Comparison of ENCODE assay signal across 46 mouse cellular contexts in the genomic region with DNA sequence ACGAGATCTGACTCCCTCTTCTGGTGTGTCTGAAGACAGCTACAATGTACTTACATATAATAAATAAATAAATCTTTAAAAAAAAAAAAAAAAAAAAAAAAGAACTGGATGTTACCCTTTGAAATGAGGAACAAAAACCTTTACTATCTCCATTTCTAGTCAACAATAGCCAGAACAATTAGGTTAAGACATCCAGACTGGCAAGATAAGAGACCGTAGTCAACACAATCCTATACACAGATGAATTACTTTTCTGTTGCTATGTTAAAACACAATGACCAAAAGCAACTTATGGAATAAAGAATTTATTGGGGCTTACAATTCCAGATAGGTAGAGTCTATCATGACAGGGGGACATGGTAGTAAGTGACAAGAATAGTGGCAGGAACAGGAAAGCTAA. TPM values are rescaled to one million over a fixed set of nuclear protein-coding genes. Genes with fewer than 3 reads are reported as not detected.
"Had no signal": no experiment of that assay in that cellular context is flagged by ENCODE, and none has a peak within 500 bp of the region (broad histone marks: within the 10 kb centered on the region; RNA-seq: fewer than 3 reads in every experiment).

No protein-coding gene starts in this region.

- H3K9ac ChIP-seq: heart, embryonic 12.5 days; heart, embryonic 13.5 days; heart, embryonic 15.5 days; hindbrain, embryonic 12.5 days; hindbrain, embryonic 13.5 days; hindbrain, embryonic 14.5 days; hindbrain, embryonic 15.5 days; intestine, embryonic 15.5 days; kidney, embryonic 15.5 days had no signal

- H3K27me3 ChIP-seq: heart, embryonic 12.5 days; heart, embryonic 13.5 days; heart, embryonic 15.5 days; hindbrain, embryonic 12.5 days; hindbrain, embryonic 13.5 days; hindbrain, embryonic 15.5 days; intestine, embryonic 15.5 days; kidney, embryonic 15.5 days had no signal

- H3K27ac ChIP-seq: heart, embryonic 10.5 days; heart, embryonic 13.5 days; heart, embryonic 15.5 days; hindbrain, embryonic 10.5 days; hindbrain, embryonic 12.5 days; hindbrain, embryonic 13.5 days; hindbrain, embryonic 14.5 days; hindbrain, embryonic 15.5 days; hindbrain, postnatal 0 days; intestine, embryonic 15.5 days; kidney, embryonic 15.5 days; kidney, postnatal 0 days; layer of hippocampus, adult 2 months; left cerebral cortex, adult 2 months had no signal

- H3K4me1 ChIP-seq: heart, embryonic 10.5 days; heart, embryonic 12.5 days; heart, embryonic 13.5 days; heart, embryonic 15.5 days; hindbrain, embryonic 10.5 days; hindbrain, embryonic 12.5 days; hindbrain, embryonic 13.5 days; hindbrain, embryonic 15.5 days; intestine, embryonic 15.5 days; kidney, embryonic 15.5 days had no signal

- H3K4me3 ChIP-seq: heart, embryonic 10.5 days; heart, embryonic 12.5 days; heart, embryonic 13.5 days; heart, embryonic 15.5 days; hindbrain, embryonic 10.5 days; hindbrain, embryonic 12.5 days; hindbrain, embryonic 13.5 days; hindbrain, embryonic 15.5 days; intestine, embryonic 15.5 days; kidney, embryonic 15.5 days; layer of hippocampus, adult 2 months; left cerebral cortex, adult 2 months had no signal

- H3K9me3 ChIP-seq: heart, embryonic 10.5 days; heart, embryonic 12.5 days; heart, embryonic 13.5 days; heart, embryonic 15.5 days; hindbrain, embryonic 10.5 days; hindbrain, embryonic 12.5 days; hindbrain, embryonic 13.5 days; hindbrain, embryonic 15.5 days; intestine, embryonic 15.5 days; kidney, embryonic 15.5 days had no signal

- DNase-seq: heart, postnatal 10 days; heart, postnatal 14 days; heart, postnatal 36 days; heart, postnatal 4 days; kidney, adult 11 months; kidney, adult 18-20 months; kidney, adult 2 months; kidney, adult 8-10 months; kidney, adult 9 months; kidney, postnatal 10 days; kidney, postnatal 14 days; kidney, postnatal 25 days; kidney, postnatal 36 days; kidney, postnatal 4 days; layer of hippocampus, adult 9-11 months; layer of hippocampus, postnatal 36 days had no signal

RNA-seq across cellular contexts. Expression of a gene that starts 6.9 kb away (rescaled TPM):
- total RNA-seq: heart, postnatal 10 days; heart, postnatal 14 days; heart, postnatal 36 days; heart, postnatal 4 days; hematopoietic stem cell, adult 5-6 weeks; hindbrain, postnatal 0 days; layer of hippocampus, adult 18-20 months; layer of hippocampus, adult 2 months; layer of hippocampus, adult 8-10 months; layer of hippocampus, postnatal 10 days; layer of hippocampus, postnatal 14 days; layer of hippocampus, postnatal 36 days; left cerebral cortex, adult 18-20 months; left cerebral cortex, adult 2 months; left cerebral cortex, adult 8-10 months had no signal
- polyA plus RNA-seq: heart, embryonic 11.5 days; heart, embryonic 16.5 days; hindbrain, embryonic 10.5 days; hindbrain, embryonic 14.5 days; hindbrain, embryonic 16.5 days; inflammation-experienced regulatory T-cells, adult 6 months; intestine, embryonic 14.5 days; intestine, embryonic 16.5 days; kidney, adult 2 months; kidney, embryonic 16.5 days; large intestine, adult 2 months had no signal
